Mouse (Mus musculus) kidney, adult 2 months (tissue): ENCODE results near the gene Zfp985. TPM values are rescaled to one million over a fixed set of nuclear protein-coding genes. Genes with fewer than 3 reads are reported as not detected.
"Not testable (repeated sequence)": the region's sequence is repeated elsewhere in the genome, so short reads cannot be mapped to it uniquely, and the experiment has no call there.

ENCODE experiments used
- DNase-seq: peaks from one replicate; pipeline ENCODE4 v3.0.0; 2021
- H3K27ac ChIP-seq: fragments of 200-500 bp; 2 replicates; pipeline ENCODE4 v1.5.1; 2012; ENCODE audit warnings: low read depth, low read length, control low read depth, inconsistent platforms; ENCODE audit not compliant: insufficient read depth
- H3K27me3 ChIP-seq: fragments of 200-500 bp; replicated peaks from 2 replicates; pipeline ENCODE4 v1.6.1; 2012; ENCODE audit warnings: mild to moderate bottlenecking, moderate library complexity, low read length, inconsistent platforms; ENCODE audit not compliant: control insufficient read depth, insufficient read depth
- H3K36me3 ChIP-seq: fragments of 200-500 bp; 2 replicates; pipeline ENCODE4 v1.6.1; 2012; ENCODE audit warnings: mild to moderate bottlenecking, moderate library complexity, low read length, inconsistent platforms; ENCODE audit not compliant: control insufficient read depth, insufficient read depth
- H3K4me1 ChIP-seq: fragments of 200-500 bp; 2 replicates; pipeline ENCODE4 v1.6.1; 2011; ENCODE audit warnings: low read length; ENCODE audit not compliant: control insufficient read depth, insufficient read depth
- H3K4me3 ChIP-seq: fragments of 200-500 bp; 2 replicates; pipeline ENCODE4 v1.5.1; 2011; ENCODE audit warnings: mild to moderate bottlenecking, low read depth, low read length, control low read depth; ENCODE audit not compliant: insufficient read depth
- CTCF ChIP-seq: fragments of 200-500 bp; conservative IDR thresholded peaks from 2 replicates; pipeline ENCODE4 v1.5.1; 2011; ENCODE audit warnings: low read depth, mild to moderate bottlenecking, control low read depth, low read length, moderate library complexity, mixed read lengths; ENCODE audit not compliant: insufficient read depth, insufficient read length
- POLR2A ChIP-seq: fragments of 200-500 bp; IDR thresholded peaks from one replicate; pipeline ENCODE4 v1.6.1; 2011; ENCODE audit warnings: low read depth, low read length, control low read depth
- WGBS: fragments of 180-500 bp; shearing (Covaris S2); methylation state at CpG from one replicate; pipeline ENCODE4 v1.1.7; 2018; 5-methylcytosine and 5-hydroxymethylcytosine counted together
- polyA plus RNA-seq: library from polyadenylated mRNA; depleted of rRNA; stranded (reverse); fragments of >200 nt; gene quantifications from 2 replicates; pipeline ENCODE4 v1.2.3, GENCODE M21; 2012; rRNA removed

Gene Zfp985
- polyA plus RNA-seq, result not detected in 2 replicates

GRCm38 (mm10) chr4:147553071-147553470 lies at the start of gene Zfp985:
TSS of gene Zfp985 (plus strand) at chr4:147553277.
- not testable (repeated sequence) for H3K4me1 ChIP-seq, DNase-seq, H3K27me3 ChIP-seq, H3K36me3 ChIP-seq, H3K4me3 ChIP-seq, H3K27ac ChIP-seq
- WGBS, result 68% methylated on average over 5 of the region's 5 CpGs

- no peak overlapping the region for H3K4me3 ChIP-seq
- no peak overlapping the region for H3K27ac ChIP-seq
- H3K36me3 ChIP-seq, result no peaks in the 10 kb centered on the region; the same call in 1 of the 2 replicates
- no peak for DNase-seq
- H3K4me1 ChIP-seq, result no peaks in the 10 kb centered on the region
- TF ChIP-seq POLR2A (no peak), CTCF (no peak)
- WGBS, result 87% methylated on average over 2 of the region's 2 CpGs
- H3K27me3 ChIP-seq, result no peaks in the 10 kb centered on the region
Observed at GRCm38 (mm10) chr4:147509174-147509573, 43.9 kb upstream of the Zfp985 start.

- Histone ChIP-seq H3K27ac (no peak overlapping the region), H3K36me3 (no peaks in the 10 kb centered on the region; the same call in 1 of the 2 replicates), H3K27me3 (no peaks in the 10 kb centered on the region), H3K4me1 (no peaks in the 10 kb centered on the region), H3K4me3 (no peak overlapping the region)
- peak; percentile 14 for DNase-seq
- 73% methylated on average over 2 of the region's 2 CpGs for WGBS
- TF ChIP-seq POLR2A, result no peak
- TF ChIP-seq CTCF, result no peak
Observed at GRCm38 (mm10) chr4:147518981-147519380, 34.1 kb upstream of the Zfp985 start.

- H3K4me3 ChIP-seq, result no peak overlapping the region
- no peak for DNase-seq
- no peak for TF ChIP-seq POLR2A
Observed at GRCm38 (mm10) chr4:147520100-147520499, 33.0 kb upstream of the Zfp985 start.

GRCm38 (mm10) chr4:147525125-147525524 lies 28.0 kb upstream of the Zfp985 start:
- 81% methylated on average over 1 of the region's 1 CpGs for WGBS
- DNase-seq, result no peak
- no peak for TF ChIP-seq CTCF
- no peak overlapping the region for H3K4me3 ChIP-seq
- peaks cover 2% of the 10 kb centered on the region for H3K36me3 ChIP-seq
- no peaks in the 10 kb centered on the region for H3K4me1 ChIP-seq
- H3K27ac ChIP-seq, result no peak overlapping the region
- H3K27me3 ChIP-seq, result no peaks in the 10 kb centered on the region; the same call in 1 of the 2 replicates

More at GRCm38 (mm10) chr4:147520100-147520499, 33.0 kb upstream of the Zfp985 start:
- Histone ChIP-seq H3K36me3 (no peaks in the 10 kb centered on the region; the same call in 1 of the 2 replicates), H3K4me1 (no peaks in the 10 kb centered on the region), H3K27me3 (no peaks in the 10 kb centered on the region), H3K27ac (no peak overlapping the region)

GRCm38 (mm10) chr4:147530366-147530765 lies 22.7 kb upstream of the Zfp985 start:
- Histone ChIP-seq H3K27me3 (no peaks in the 10 kb centered on the region; the same call in 1 of the 2 replicates), H3K4me1 (no peaks in the 10 kb centered on the region), H3K27ac (no peak overlapping the region), H3K36me3 (peaks cover 2% of the 10 kb centered on the region), H3K4me3 (no peak overlapping the region)
- DNase-seq, result no peak
- WGBS, result 89% methylated on average over 1 of the region's 1 CpGs
- no peak for TF ChIP-seq POLR2A

GRCm38 (mm10) chr4:147535916-147536315 lies 17.2 kb upstream of the Zfp985 start:
- H3K36me3 ChIP-seq, DNase-seq, H3K27me3 ChIP-seq, H3K4me3 ChIP-seq, H3K27ac ChIP-seq, H3K4me1 ChIP-seq: not testable (repeated sequence)

GRCm38 (mm10) chr4:147537702-147538101 lies 15.4 kb upstream of the Zfp985 start:
- TF ChIP-seq CTCF, result no peak
- no peak for TF ChIP-seq POLR2A
- H3K36me3 ChIP-seq, result no peaks in the 10 kb centered on the region; the same call in 1 of the 2 replicates
- no peaks in the 10 kb centered on the region for H3K4me1 ChIP-seq
- WGBS, result 84% methylated on average over 2 of the region's 2 CpGs
- H3K27ac ChIP-seq, result no peak overlapping the region
- no peaks in the 10 kb centered on the region for H3K27me3 ChIP-seq
- no peak overlapping the region for H3K4me3 ChIP-seq
- no peak for DNase-seq

- WGBS, result 88% methylated on average over 3 of the region's 3 CpGs
- DNase-seq, result not testable (repeated sequence)
Observed at GRCm38 (mm10) chr4:147539918-147540317, 13.2 kb upstream of the Zfp985 start, which contains the start of gene Gm16503. TSS of gene Gm16503 (plus strand) at chr4:147540218.

More at GRCm38 (mm10) chr4:147539918-147540317, 13.2 kb upstream of the Zfp985 start, which contains the start of gene Gm16503:
- H3K27me3 ChIP-seq, H3K27ac ChIP-seq, H3K4me3 ChIP-seq, H3K36me3 ChIP-seq, H3K4me1 ChIP-seq: not testable (repeated sequence)
